Mouse (Mus musculus): Measurements from ENCODE around the gene Kcnip4.

GRCm38 (mm10) chr5:48606281-48606680 is 918.4 kb downstream of the Kcnip4 start:
- TF ChIP-seq GATA1 (IDR thresholded peaks at IDR 0.05; ENCODE audit: low read length): no peak
- TF ChIP-seq TAL1 (IDR thresholded peaks at IDR 0.05; ENCODE audit: low read length): no peak
